Mouse (Mus musculus): ENCODE results near the gene Phactr1.

- TF ChIP-seq CHD2 (IDR thresholded peaks at IDR 0.05; ENCODE audit: low read depth, low read length), result no peak
- no peak for TF ChIP-seq ZC3H11A (IDR thresholded peaks at IDR 0.05; ENCODE audit: borderline replicate concordance, low read depth, low read length)
- TF ChIP-seq ZNF384 (IDR thresholded peaks at IDR 0.05; ENCODE audit: low read depth, low read length), result no peak
- TF ChIP-seq HCFC1 (IDR thresholded peaks at IDR 0.05; ENCODE audit: borderline replicate concordance, insufficient read depth, low read length), result no peak
- TF ChIP-seq MAFK (IDR thresholded peaks at IDR 0.05; ENCODE audit: insufficient read depth, low read depth, low read length), result no peak
These were observed 404.8 kb downstream of the Phactr1 start for GRCm38 (mm10) chr13:43085226-43085625.
